Mouse (Mus musculus): Measurements from ENCODE around the gene Ezr. TPM values are rescaled to one million over a fixed set of nuclear protein-coding genes. Genes with fewer than 3 reads are reported as not detected.
A peak's percentile ranks its signal among the peaks of the same experiment; 100 is the strongest.

Ezr gene
- polyA plus RNA-seq, 1 experiment = 44.5 TPM

- DNase-seq (ENCODE audit: low read depth) = no peak
- TF ChIP-seq CTCF (IDR thresholded peaks at IDR 0.05; ENCODE audit: borderline replicate concordance, extremely low read depth, insufficient read depth, insufficient read length) (no peak), POLR2A (IDR thresholded peaks at IDR 0.05; ENCODE audit: borderline replicate concordance, extremely low read depth, insufficient read depth, insufficient read length, poor library complexity, severe bottlenecking) (no peak)
Measured at GRCm38 (mm10) chr17:6809331-6809730, 26.7 kb upstream of the Ezr start.

DNA sequence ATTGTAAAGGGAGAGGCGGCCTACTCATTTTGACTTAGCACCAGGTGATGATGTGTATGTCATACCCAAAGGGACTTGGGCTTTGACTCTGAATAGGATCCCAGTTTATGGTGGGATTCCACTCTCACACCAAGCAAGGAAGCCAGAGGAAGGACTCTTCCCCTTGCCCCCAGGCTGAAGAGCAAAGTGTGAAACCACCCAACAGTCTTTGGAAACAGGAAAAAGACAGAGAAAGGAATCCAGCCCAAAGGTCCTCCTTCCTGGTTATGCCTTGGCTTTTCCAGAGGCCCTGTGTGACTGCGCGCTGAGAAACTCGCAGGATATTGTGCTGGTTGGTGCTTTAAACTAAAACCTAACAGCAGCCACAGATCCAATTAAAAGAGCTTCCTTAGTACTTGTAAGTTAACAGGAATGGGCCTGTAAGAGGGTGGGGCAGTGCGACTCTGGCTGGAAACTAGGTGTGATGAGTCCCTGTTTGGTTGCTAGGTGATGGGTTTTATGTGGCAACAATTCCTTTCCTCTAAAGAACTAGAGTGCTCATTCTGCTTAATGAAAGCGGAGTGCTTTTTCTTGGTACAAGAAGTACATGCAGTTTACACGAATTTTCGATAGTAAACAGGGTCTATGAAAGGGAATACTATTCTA lies 26.1 kb upstream of the Ezr start:
- peak; percentile 74 for DNase-seq (ENCODE audit: low read depth)
- no peak for TF ChIP-seq CTCF (IDR thresholded peaks at IDR 0.05; ENCODE audit: borderline replicate concordance, extremely low read depth, insufficient read depth, insufficient read length)
- TF ChIP-seq POLR2A (IDR thresholded peaks at IDR 0.05; ENCODE audit: borderline replicate concordance, extremely low read depth, insufficient read depth, insufficient read length, poor library complexity, severe bottlenecking) = no peak

DNA sequence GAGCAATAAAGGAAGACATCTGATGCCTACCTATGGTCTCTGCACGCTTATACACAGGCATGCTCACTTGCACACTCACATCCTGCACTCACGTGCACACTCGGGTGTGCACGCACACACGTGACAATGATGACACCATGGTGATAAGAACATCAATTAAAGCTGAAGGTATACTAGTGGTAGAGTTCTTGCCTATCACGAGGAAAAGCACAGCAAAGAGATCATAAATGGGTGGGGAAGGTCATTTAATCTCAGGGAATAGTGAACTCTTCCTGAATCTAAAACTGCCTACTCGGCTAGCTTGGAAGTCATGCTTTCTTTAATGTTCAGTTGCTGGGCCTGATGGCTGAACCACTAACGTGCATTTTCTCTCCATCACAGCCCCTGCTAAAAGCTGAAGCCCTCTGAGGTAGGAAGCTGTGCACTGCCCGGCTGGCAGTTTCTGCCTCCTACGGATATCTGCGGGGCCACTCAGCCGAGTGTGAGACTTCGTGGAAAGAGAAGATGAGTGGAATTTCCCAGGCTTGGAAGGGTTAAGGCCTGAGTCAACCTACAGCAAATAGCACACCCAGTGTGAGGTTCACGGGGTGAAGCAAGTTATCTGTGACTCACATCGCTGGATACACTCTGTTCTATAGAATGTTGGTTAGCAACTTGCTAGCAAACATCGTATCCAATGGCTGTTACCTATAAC lies 25.4 kb upstream of the Ezr start:
- no peak for DNase-seq (ENCODE audit: low read depth)
- no peak for TF ChIP-seq POLR2A (IDR thresholded peaks at IDR 0.05; ENCODE audit: borderline replicate concordance, extremely low read depth, insufficient read depth, insufficient read length, poor library complexity, severe bottlenecking)
- TF ChIP-seq CTCF (IDR thresholded peaks at IDR 0.05; ENCODE audit: borderline replicate concordance, extremely low read depth, insufficient read depth, insufficient read length) = no peak

DNA sequence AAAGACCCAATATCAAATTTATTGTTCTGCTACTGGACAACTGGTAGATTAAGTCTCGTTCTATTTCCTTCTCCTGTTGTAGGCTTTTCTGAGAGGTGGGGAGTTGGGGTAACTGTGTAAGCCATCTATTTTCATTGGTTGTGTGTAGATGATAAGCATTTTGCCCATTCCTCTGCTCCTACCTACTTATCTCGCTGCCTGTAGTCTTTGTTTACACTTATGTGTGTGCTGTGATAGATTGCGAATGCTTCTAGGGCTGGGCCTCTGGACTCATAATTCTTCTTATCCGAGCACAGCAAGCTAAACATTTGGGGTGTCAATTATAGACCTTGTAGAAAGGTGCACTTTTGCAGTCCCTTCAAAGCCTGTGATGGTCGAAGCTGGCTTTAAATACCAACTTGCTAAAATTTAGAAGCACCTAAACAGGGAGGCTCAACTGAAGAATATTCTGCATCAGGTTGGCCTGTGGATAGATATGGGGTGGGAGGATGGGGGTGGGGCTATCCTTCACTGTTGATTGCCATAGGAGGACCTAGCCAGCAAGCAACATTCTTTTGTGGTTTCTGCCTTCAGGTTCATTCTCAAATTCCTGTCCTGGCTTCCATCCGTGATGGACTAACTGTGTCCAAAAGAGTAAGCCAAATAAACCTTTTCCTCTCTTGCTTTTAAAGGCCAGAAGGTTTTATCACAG lies 22.4 kb upstream of the Ezr start:
- DNase-seq (ENCODE audit: low read depth) = no peak
- no peak for TF ChIP-seq CTCF (IDR thresholded peaks at IDR 0.05; ENCODE audit: borderline replicate concordance, extremely low read depth, insufficient read depth, insufficient read length)
- no peak for TF ChIP-seq POLR2A (IDR thresholded peaks at IDR 0.05; ENCODE audit: borderline replicate concordance, extremely low read depth, insufficient read depth, insufficient read length, poor library complexity, severe bottlenecking)

- TF ChIP-seq POLR2A (IDR thresholded peaks at IDR 0.05; ENCODE audit: borderline replicate concordance, extremely low read depth, insufficient read depth, insufficient read length, poor library complexity, severe bottlenecking) (no peak), CTCF (IDR thresholded peaks at IDR 0.05; ENCODE audit: borderline replicate concordance, extremely low read depth, insufficient read depth, insufficient read length) (no peak)
- peak; percentile 41 for DNase-seq (ENCODE audit: low read depth)
Measured at GRCm38 (mm10) chr17:6804111-6804510, 21.5 kb upstream of the Ezr start.

- no peak for TF ChIP-seq CTCF (IDR thresholded peaks at IDR 0.05; ENCODE audit: borderline replicate concordance, extremely low read depth, insufficient read depth, insufficient read length)
- no peak for TF ChIP-seq POLR2A (IDR thresholded peaks at IDR 0.05; ENCODE audit: borderline replicate concordance, extremely low read depth, insufficient read depth, insufficient read length, poor library complexity, severe bottlenecking)
- DNase-seq (ENCODE audit: low read depth) = no peak
Measured at GRCm38 (mm10) chr17:6803614-6804013, 21.0 kb upstream of the Ezr start.

- TF ChIP-seq POLR2A (IDR thresholded peaks at IDR 0.05; ENCODE audit: borderline replicate concordance, extremely low read depth, insufficient read depth, insufficient read length, poor library complexity, severe bottlenecking) (no peak), CTCF (IDR thresholded peaks at IDR 0.05; ENCODE audit: borderline replicate concordance, extremely low read depth, insufficient read depth, insufficient read length) (no peak)
- no peak for DNase-seq (ENCODE audit: low read depth)
Measured at GRCm38 (mm10) chr17:6798392-6799061, 15.9 kb upstream of the Ezr start.

DNA sequence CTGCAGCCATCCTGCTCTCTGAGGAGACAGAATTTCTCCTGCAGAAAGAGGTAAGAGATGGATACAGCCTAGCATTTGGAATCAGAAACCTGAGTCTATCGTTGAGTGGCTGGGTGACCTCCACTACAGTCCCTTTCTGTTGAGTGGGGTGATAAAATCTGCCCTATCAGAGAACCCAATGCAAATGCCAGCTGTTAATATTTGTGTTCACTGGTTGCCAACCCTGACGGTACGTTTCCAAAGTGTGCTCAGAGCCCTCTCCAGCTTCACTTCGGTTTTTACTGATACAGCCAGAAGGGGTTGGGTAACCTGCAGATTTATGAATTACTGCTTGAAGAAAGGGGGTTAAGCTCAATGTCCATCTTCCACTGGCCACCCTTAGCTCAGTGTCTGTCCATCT lies 14.9 kb upstream of the Ezr start:
- no peak for DNase-seq (ENCODE audit: low read depth)
- TF ChIP-seq CTCF (IDR thresholded peaks at IDR 0.05; ENCODE audit: borderline replicate concordance, extremely low read depth, insufficient read depth, insufficient read length) (no peak), POLR2A (IDR thresholded peaks at IDR 0.05; ENCODE audit: borderline replicate concordance, extremely low read depth, insufficient read depth, insufficient read length, poor library complexity, severe bottlenecking) (no peak)

DNA sequence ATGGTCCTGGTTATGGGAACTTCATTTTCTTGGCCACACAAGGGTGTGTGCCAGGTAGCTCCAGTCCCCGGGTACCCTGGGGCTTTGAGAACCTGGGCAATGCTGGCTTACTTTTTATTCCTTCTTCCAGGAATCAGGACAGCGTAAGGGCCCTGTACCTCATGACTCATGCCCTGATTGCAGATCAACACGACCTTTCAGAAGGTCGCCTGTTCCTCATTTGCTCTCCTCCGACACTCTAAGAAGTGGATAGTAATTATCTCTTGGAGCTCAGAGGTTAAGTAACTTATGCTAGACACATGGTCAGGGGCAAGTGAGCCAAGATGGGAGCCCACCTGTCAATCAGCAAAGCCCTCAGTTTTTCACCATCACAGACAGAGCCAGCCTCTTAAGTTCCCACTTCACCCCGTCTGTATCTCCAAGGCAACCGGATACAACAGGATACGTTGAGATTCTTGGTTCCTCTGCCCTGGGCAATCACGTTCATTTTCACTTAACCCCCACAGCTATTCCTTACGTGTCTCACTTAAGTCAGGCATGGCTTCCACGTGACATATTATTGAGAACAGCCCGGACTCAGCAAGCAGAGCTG lies 11.7 kb upstream of the Ezr start:
- no peak for TF ChIP-seq CTCF (IDR thresholded peaks at IDR 0.05; ENCODE audit: borderline replicate concordance, extremely low read depth, insufficient read depth, insufficient read length)
- TF ChIP-seq POLR2A (IDR thresholded peaks at IDR 0.05; ENCODE audit: borderline replicate concordance, extremely low read depth, insufficient read depth, insufficient read length, poor library complexity, severe bottlenecking) = no peak
- no peak for DNase-seq (ENCODE audit: low read depth)

DNA sequence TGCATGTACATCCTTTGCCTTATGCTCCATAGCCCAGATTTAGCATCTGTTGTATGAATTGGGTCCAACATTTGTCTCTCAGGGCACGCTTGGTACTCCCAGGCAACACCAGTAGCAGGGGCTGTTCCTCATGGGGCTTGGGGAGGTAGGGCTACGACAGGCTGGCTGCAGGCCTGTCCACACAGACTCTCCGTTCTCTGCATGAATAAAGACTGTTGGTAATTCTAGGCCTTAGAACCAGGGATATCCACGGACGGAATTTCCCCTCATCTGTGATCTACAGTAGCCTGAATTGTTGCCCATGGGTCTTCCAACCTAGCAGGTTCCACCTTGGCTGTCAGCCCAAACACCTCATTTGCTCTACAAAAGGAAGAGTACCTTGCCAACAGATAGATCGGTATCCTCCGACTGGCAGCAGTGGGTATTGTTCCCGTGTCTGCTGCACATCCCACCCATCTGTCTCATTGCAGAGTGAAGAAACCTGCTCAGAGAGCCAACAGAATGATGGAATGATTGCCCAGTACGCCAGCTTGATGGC lies 7.1 kb upstream of the Ezr start:
- peak; percentile 72 for DNase-seq (ENCODE audit: low read depth)
- TF ChIP-seq CTCF (IDR thresholded peaks at IDR 0.05; ENCODE audit: borderline replicate concordance, extremely low read depth, insufficient read depth, insufficient read length) (no peak), POLR2A (IDR thresholded peaks at IDR 0.05; ENCODE audit: borderline replicate concordance, extremely low read depth, insufficient read depth, insufficient read length, poor library complexity, severe bottlenecking) (no peak)

All from brain, embryonic 14.5 days (tissue).